Mouse (Mus musculus) embryonic facial prominence, embryonic 10.5 days (tissue): ENCODE data around the gene Psmb7. TPM values are rescaled to one million over a fixed set of nuclear protein-coding genes. Genes with fewer than 3 reads are reported as not detected.

Experiments
- DNase-seq: peaks from one replicate; pipeline ENCODE4 v3.0.0-alpha.2; 2017; ENCODE audit warnings: low spot score
- H3K27ac ChIP-seq: fragments of 300-500 bp; sonication (generic); replicated peaks from 2 replicates; pipeline ENCODE4 v1.5.1; 2016; ENCODE audit warnings: mild to moderate bottlenecking
- H3K27me3 ChIP-seq: fragments of 300-500 bp; sonication (generic); replicated peaks from 2 replicates; pipeline ENCODE4 v1.6.1; 2016; ENCODE audit warnings: low read depth, mild to moderate bottlenecking; ENCODE audit not compliant: poor library complexity, severe bottlenecking
- H3K36me3 ChIP-seq: fragments of 300-500 bp; sonication (generic); replicated peaks from 2 replicates; pipeline ENCODE4 v1.6.1; 2016; ENCODE audit warnings: mild to moderate bottlenecking, moderate library complexity
- H3K4me1 ChIP-seq: fragments of 300-500 bp; sonication (generic); 2 replicates; pipeline ENCODE4 v1.6.1; 2016
- H3K4me3 ChIP-seq: fragments of 300-500 bp; sonication (generic); 2 replicates; pipeline ENCODE4 v1.5.1; 2016; ENCODE audit warnings: mild to moderate bottlenecking, moderate library complexity
- H3K9me3 ChIP-seq: fragments of 300-500 bp; sonication (generic); 2 replicates; pipeline ENCODE4 v1.6.1; 2016; ENCODE audit warnings: mild to moderate bottlenecking
- WGBS: fragments of 180-500 bp; shearing (Covaris S2); methylation state at CpG from one replicate; pipeline ENCODE4 v1.1.7; 2016; 5-methylcytosine and 5-hydroxymethylcytosine counted together
- polyA plus RNA-seq: library from polyadenylated mRNA; unstranded; fragments of >200 nt; fragmentation: Nextera tagmentation; extraction: Ambion mirVana; gene quantifications from 2 replicates; pipeline ENCODE4 v1.2.1, GENCODE M21; 2016

Gene Psmb7
- polyA plus RNA-seq, 1 experiment from 2014 or later = 331 TPM

DNA sequence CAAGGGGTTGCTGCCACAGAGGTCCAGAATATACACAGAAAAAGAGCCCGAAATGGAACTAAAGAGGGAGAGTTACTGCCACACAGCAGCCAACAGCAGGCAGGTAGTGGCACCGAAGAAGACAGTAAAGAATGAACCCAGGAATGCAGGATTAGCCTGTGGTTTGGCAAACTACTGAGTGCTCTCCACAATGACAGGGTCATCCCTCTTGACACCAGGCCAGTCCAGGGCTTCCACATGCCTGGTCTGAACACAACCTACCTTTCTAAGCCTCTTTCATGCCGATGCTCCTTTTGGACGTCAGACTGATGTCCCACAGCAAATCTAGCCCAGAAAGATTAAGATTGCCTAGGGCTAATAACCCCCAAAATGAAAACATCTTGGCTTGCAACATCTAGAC is 15.1 kb downstream of the Psmb7 start:
- Histone ChIP-seq H3K9me3 (no peaks in the 10 kb centered on the region), H3K4me1 (no peaks in the 10 kb centered on the region), H3K27me3 (no peaks in the 10 kb centered on the region), H3K27ac (no peak overlapping the region), H3K36me3 (peaks cover 99% of the 10 kb centered on the region), H3K4me3 (no peak overlapping the region)
- WGBS = 89% methylated on average over 4 of the region's 4 CpGs
- DNase-seq = no peak

DNA sequence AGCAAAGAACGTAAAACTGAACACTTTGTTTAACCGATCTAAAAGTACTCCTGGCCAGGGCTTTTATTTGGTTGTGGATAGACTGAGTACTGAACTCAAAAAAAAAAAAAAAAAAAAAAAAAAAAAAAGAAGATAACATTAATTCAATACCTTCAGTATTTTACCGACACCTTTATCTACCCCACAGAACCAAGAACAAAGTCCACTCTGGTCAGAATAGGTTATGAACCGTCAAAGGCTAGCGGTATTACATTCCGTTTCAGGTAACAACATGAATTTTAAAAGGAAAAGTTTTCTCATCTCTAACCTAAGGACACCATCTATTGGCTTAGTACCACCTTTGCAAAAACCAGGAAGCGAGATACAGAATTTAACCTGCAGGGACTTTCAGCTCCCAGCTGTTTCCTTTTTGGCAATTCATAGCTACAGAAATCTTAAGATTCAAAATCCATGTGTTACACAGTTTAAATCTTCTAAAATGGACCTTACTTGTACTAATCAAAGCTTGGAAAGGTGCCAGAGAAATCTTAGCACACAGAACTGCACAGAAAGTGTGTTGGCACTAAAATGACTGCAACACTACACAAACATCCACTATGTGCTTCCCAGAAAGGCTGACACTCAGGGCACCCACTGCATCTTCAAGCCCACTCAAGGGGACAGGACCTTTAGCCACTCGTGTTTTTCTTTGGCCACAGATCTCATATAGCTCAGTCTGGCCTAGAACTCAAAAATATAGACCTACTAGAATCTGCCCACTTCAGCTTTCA is 19.9 kb downstream of the Psmb7 start:
- no peak for DNase-seq
- Histone ChIP-seq H3K9me3 (no peaks in the 10 kb centered on the region), H3K27ac (no peak overlapping the region), H3K4me3 (no peak overlapping the region), H3K27me3 (no peaks in the 10 kb centered on the region), H3K36me3 (peaks cover 79% of the 10 kb centered on the region), H3K4me1 (peaks cover 3% of the 10 kb centered on the region; the same call in 1 of the 2 replicates)
- WGBS = 90% methylated on average over 8 of the region's 8 CpGs

DNA sequence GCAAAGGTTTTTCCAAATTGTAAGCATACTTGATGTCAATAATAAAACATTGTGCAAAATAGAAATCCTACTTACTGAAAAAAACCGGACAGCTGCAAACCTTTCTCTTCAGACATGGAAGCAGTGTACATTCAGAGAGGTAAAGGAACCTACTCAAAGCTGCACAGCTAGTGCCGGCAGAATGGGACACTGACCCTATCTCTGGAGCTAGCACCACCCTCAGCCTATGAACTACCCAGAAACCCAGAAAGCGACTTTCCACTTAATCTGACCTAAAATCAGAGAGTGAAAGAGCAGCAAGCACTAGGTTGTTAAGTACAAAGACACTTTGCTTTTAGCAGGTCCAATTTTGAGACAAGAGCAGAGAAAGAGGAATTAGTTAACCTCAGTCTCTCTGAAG is 20.5 kb downstream of the Psmb7 start:
- no peaks in the 10 kb centered on the region for H3K9me3 ChIP-seq
- H3K27ac ChIP-seq = no peak overlapping the region
- no peak overlapping the region for H3K4me3 ChIP-seq
- DNase-seq = no peak
- H3K27me3 ChIP-seq = no peaks in the 10 kb centered on the region
- H3K36me3 ChIP-seq = peaks cover 79% of the 10 kb centered on the region
- 83% methylated on average over 3 of the region's 3 CpGs for WGBS
- H3K4me1 ChIP-seq = peaks cover 3% of the 10 kb centered on the region; the same call in 1 of the 2 replicates

GRCm38 (mm10) chr2:38621610-38622021 is 22.3 kb downstream of the Psmb7 start:
- H3K36me3 ChIP-seq = peaks cover 79% of the 10 kb centered on the region

GRCm38 (mm10) chr2:38621076-38621475 is 22.8 kb downstream of the Psmb7 start:
- Histone ChIP-seq H3K36me3 (peaks cover 75% of the 10 kb centered on the region), H3K4me3 (no peak overlapping the region), H3K27ac (no peak overlapping the region), H3K4me1 (peaks cover 3% of the 10 kb centered on the region), H3K9me3 (no peaks in the 10 kb centered on the region), H3K27me3 (no peaks in the 10 kb centered on the region)
- WGBS = 87% methylated on average over 4 of the region's 4 CpGs
- DNase-seq = no peak

More at GRCm38 (mm10) chr2:38621610-38622021, 22.3 kb downstream of the Psmb7 start:
- Histone ChIP-seq H3K27me3 (no peaks in the 10 kb centered on the region), H3K4me1 (peaks cover 3% of the 10 kb centered on the region), H3K4me3 (no peak overlapping the region), H3K9me3 (no peaks in the 10 kb centered on the region), H3K27ac (no peak overlapping the region)
- 83% methylated on average over 6 of the region's 6 CpGs for WGBS
- no peak for DNase-seq

DNA sequence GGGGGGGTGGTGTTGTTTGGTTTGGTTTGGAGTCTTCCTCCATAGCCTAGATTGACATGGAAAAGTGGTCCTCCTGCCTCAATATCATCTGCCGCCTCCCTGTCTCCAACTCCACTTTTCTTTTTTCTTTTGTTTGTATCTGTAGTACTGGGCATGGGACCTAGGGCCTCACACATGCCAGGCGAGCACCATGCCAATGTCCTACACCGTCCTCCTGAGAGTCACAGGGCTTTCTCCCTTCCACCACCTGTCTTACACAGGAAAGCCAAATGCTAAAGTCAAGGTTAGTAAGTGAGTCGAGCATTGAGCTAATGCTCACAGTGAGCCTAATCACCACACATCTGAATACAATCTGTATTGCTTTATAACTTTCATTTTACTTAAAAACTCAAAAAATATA is 24.1 kb downstream of the Psmb7 start:
- H3K36me3 ChIP-seq = peaks cover 67% of the 10 kb centered on the region

GRCm38 (mm10) chr2:38616956-38617872 is 26.7 kb downstream of the Psmb7 start:
- H3K4me1 ChIP-seq = peaks cover 6% of the 10 kb centered on the region
- H3K27ac ChIP-seq = no peak overlapping the region
- peaks cover 72% of the 10 kb centered on the region for H3K36me3 ChIP-seq
- DNase-seq = no peak
- H3K27me3 ChIP-seq = no peaks in the 10 kb centered on the region
- no peak overlapping the region for H3K4me3 ChIP-seq
- H3K9me3 ChIP-seq = no peaks in the 10 kb centered on the region
- 94% methylated on average over 5 of the region's 5 CpGs for WGBS

More for the DNA sequence above, 24.1 kb downstream of the Psmb7 start:
- Histone ChIP-seq H3K27ac (no peak overlapping the region), H3K9me3 (no peaks in the 10 kb centered on the region), H3K4me1 (peaks cover 6% of the 10 kb centered on the region), H3K27me3 (no peaks in the 10 kb centered on the region), H3K4me3 (no peak overlapping the region)
- 91% methylated on average over 4 of the region's 4 CpGs for WGBS
- no peak for DNase-seq

GRCm38 (mm10) chr2:38616072-38616471 is 27.8 kb downstream of the Psmb7 start:
- WGBS = 57% methylated on average over 4 of the region's 4 CpGs
- H3K4me3 ChIP-seq = no peak overlapping the region
- peak; percentile 16 for DNase-seq
- peaks cover 69% of the 10 kb centered on the region for H3K36me3 ChIP-seq
- H3K27me3 ChIP-seq = no peaks in the 10 kb centered on the region
- H3K27ac ChIP-seq = no peak overlapping the region
- peaks cover 3% of the 10 kb centered on the region; the same call in 1 of the 2 replicates for H3K4me1 ChIP-seq
- no peaks in the 10 kb centered on the region for H3K9me3 ChIP-seq

- Histone ChIP-seq H3K36me3 (peaks cover 70% of the 10 kb centered on the region), H3K27ac (no peak overlapping the region), H3K4me3 (no peak overlapping the region), H3K27me3 (no peaks in the 10 kb centered on the region), H3K4me1 (peaks cover 3% of the 10 kb centered on the region; the same call in 1 of the 2 replicates), H3K9me3 (no peaks in the 10 kb centered on the region)
- WGBS = 92% methylated on average over 6 of the region's 6 CpGs
- DNase-seq = no peak
These were observed 29.4 kb downstream of the Psmb7 start for GRCm38 (mm10) chr2:38614437-38614836.

DNA sequence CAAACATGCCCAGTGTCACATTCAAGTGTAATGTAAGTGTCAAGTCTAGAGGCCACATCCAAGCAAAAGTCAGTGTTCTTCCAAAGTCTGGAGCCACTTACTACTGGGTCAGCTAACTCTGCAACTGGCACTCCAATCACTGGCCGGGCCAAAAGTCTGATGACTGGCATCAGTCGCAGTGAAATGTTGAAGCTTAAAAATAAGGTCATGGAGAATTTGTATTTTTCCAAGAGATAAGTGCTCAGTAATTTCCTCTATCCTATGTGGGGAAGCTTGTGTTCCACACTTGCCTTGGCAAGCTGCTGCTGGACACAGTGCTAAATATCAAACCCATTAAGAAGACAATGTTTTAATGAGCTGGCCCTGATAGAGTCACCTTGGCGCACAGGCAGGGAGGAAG is 30.3 kb downstream of the Psmb7 start:
- peaks cover 3% of the 10 kb centered on the region; the same call in 1 of the 2 replicates for H3K4me1 ChIP-seq
- 95% methylated on average over 3 of the region's 3 CpGs for WGBS
- no peak overlapping the region for H3K4me3 ChIP-seq
- no peaks in the 10 kb centered on the region for H3K27me3 ChIP-seq
- H3K9me3 ChIP-seq = no peaks in the 10 kb centered on the region
- H3K27ac ChIP-seq = no peak overlapping the region
- DNase-seq = no peak
- peaks cover 70% of the 10 kb centered on the region for H3K36me3 ChIP-seq

DNA sequence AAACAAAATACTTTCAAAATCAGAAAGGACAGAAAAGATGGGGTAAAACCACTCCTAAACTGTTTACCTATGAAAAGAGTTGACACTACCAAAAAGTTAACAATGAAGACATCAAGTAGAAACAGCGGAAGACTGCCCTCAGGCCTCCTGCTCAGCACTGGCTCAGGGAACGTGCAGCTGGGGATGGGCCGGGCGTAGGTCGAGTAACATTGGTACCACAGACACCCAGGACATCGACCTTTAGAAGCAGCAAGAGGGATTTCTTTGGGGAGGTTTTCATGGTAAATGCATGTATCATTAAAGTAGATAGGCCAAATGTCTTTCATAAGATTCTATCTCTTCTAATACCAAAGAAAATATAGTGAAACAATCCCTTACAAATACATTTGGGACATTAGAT is 31.3 kb downstream of the Psmb7 start:
- no peak overlapping the region for H3K4me3 ChIP-seq
- 91% methylated on average over 6 of the region's 6 CpGs for WGBS
- no peak for DNase-seq
- H3K27me3 ChIP-seq = no peaks in the 10 kb centered on the region
- peaks cover 3% of the 10 kb centered on the region; the same call in 1 of the 2 replicates for H3K4me1 ChIP-seq
- H3K9me3 ChIP-seq = no peaks in the 10 kb centered on the region
- H3K27ac ChIP-seq = no peak overlapping the region
- H3K36me3 ChIP-seq = peaks cover 70% of the 10 kb centered on the region

DNA sequence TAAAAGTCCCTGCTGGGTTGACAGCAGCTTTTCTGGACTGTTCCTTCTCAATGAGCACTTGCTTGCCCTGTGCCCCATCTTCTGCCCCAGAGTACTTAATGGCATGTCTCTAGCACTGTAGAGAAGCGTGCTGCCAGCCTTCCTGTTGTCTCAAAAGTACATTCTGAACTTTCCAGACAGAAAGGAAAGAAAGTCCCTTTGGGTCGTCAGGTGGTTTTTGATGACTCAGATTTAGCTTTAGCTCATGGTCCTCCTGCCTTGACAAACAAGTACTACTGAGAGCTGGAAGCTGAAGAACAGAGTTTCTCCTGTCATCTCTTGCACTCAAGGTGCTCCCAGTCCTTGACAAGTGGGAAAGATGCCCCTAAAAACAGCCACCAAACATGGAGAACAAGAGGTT is 33.7 kb downstream of the Psmb7 start:
- 90% methylated on average over 2 of the region's 2 CpGs for WGBS

More for the DNA sequence above, 33.7 kb downstream of the Psmb7 start:
- Histone ChIP-seq H3K4me1 (no peaks in the 10 kb centered on the region), H3K36me3 (peaks cover 70% of the 10 kb centered on the region), H3K27me3 (no peaks in the 10 kb centered on the region), H3K27ac (no peak overlapping the region), H3K4me3 (no peak overlapping the region), H3K9me3 (no peaks in the 10 kb centered on the region)
- DNase-seq = no peak
